Mouse (Mus musculus): ENCODE results near the gene Oaf. TPM values are rescaled to one million over a fixed set of nuclear protein-coding genes. Genes with fewer than 3 reads are reported as not detected.

Gene Oaf
- total and polyA plus RNA-seq, 2 experiments = 237 to 243 TPM

DNA sequence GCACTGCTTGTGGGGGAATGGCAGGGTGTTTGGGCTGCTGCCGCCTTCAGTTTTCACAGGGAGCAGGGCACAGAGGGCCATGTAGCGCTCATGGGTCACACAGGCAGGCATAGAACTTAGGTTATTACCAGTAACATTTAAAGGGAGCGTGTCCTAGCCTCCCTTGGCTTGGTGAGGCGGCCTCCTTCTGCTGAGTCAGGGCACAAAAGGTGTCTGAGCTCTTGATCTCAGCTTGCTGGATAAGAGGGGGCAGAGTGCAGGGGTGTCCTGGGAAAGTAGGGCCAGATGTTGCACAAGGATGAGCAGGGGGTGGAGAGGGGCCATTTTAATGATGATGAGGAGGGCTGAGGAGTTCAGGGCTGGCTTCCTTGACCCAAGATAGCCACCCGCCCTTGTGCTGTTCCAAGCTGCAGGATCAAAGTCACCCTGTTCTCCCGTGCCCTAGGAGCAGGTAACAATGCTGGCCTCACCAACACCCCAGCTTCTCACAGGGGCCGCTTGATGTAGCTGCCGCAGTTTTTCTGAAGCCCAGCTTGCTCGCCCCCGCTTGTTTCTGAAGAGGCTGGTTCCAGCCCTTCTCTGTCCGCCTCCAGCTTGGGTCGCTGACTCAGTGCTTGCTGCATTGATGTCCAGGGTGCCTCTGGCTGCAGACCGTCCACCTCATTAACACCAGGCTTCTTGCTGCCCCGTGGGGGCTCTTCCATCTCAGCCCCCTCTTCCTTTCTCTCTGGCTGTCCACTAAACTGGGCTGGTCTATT is 32.2 kb upstream of the Oaf start:
- no peak for DNase-seq (ENCODE audit: extremely low read depth, low read depth, low spot score)
- WGBS = 84% methylated on average over 14 of the region's 14 CpGs
- no peaks in the 10 kb centered on the region for H3K79me2 ChIP-seq (ENCODE audit: control insufficient read depth, insufficient read depth, low read length)
- H3K27me3 ChIP-seq (ENCODE audit: control insufficient read depth, insufficient read depth, low read length) = no peaks in the 10 kb centered on the region
- H3K27ac ChIP-seq (replicated peaks; ENCODE audit: insufficient read depth, low read depth, low read length) = no peak overlapping the region
- peaks cover 2% of the 10 kb centered on the region for H3K4me1 ChIP-seq (ENCODE audit: control insufficient read depth, insufficient read depth, low read length)
- no peak overlapping the region for H3K9ac ChIP-seq (ENCODE audit: low read depth, low read length)
- TF ChIP-seq POLR2A (IDR thresholded peaks at IDR 0.05; ENCODE audit: extremely low read depth, insufficient read depth, low read length) = no peak
- no peak for TF ChIP-seq CTCF (IDR thresholded peaks at IDR 0.05; ENCODE audit: low read depth, low read length)
- no peaks in the 10 kb centered on the region for H3K36me3 ChIP-seq (ENCODE audit: control insufficient read depth, insufficient read depth, low read length)
- H3K4me3 ChIP-seq (ENCODE audit: insufficient read depth, low read depth, low read length) = no peak overlapping the region

DNA sequence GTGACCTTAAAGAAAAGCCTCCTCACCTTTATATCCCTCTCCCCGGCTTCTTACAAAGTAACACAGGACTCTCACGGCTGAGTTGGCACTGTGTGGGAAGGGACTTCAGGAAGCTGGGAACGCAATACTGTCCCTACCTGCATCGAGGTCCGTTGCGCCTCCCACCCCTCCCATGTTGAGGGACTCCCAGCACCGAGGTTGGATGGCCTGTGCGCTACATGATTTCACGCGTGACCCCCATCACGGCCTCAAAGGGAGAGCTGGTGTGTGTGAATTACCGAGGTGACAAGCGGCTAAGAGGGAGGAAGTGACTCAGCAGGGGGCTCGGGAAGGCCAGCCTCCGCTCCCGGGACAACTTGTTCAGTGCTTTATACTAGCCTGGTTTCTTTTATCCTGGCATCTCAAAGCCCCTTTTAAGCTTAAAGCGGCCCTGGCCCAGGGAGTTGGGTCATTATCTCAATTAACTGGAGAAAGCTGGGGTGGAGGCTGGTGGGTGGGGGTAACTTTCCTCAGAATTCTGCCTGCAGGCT is 31.1 kb upstream of the Oaf start:
- no peaks in the 10 kb centered on the region for H3K79me2 ChIP-seq (ENCODE audit: control insufficient read depth, insufficient read depth, low read length)
- no peaks in the 10 kb centered on the region for H3K36me3 ChIP-seq (ENCODE audit: control insufficient read depth, insufficient read depth, low read length)
- H3K4me1 ChIP-seq (ENCODE audit: control insufficient read depth, insufficient read depth, low read length) = peaks cover 3% of the 10 kb centered on the region
- no peak overlapping the region for H3K9ac ChIP-seq (ENCODE audit: low read depth, low read length)
- 39% methylated on average over 17 of the region's 17 CpGs for WGBS
- no peak overlapping the region for H3K4me3 ChIP-seq (ENCODE audit: insufficient read depth, low read depth, low read length)
- no peak for DNase-seq (ENCODE audit: extremely low read depth, low read depth, low spot score)
- H3K27me3 ChIP-seq (ENCODE audit: control insufficient read depth, insufficient read depth, low read length) = no peaks in the 10 kb centered on the region
- no peak for TF ChIP-seq POLR2A (IDR thresholded peaks at IDR 0.05; ENCODE audit: extremely low read depth, insufficient read depth, low read length)
- TF ChIP-seq CTCF (IDR thresholded peaks at IDR 0.05; ENCODE audit: low read depth, low read length) = no peak
- no peak overlapping the region; the same call in 1 of the 2 replicates for H3K27ac ChIP-seq (replicated peaks; ENCODE audit: insufficient read depth, low read depth, low read length)

DNA sequence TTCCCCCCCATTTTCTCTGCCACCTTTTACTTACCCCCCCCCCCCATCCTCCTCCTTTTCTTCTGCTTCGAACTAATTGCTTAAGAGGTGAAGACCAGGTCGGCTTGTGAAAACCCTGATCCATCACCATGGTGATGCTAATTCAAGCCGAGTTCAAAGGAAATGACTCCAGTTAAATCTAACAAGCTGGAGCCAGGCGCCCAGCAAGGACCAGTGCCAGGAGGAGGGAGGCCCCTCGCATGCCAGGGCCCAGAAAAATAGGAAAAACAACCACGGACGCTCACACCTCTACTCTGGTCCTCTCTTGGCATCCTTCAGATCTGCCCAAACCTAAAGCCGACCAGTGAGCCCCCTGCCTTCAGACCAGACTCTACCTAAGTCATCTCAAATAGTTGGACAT is 29.5 kb upstream of the Oaf start:
- TF ChIP-seq CTCF (IDR thresholded peaks at IDR 0.05; ENCODE audit: low read depth, low read length) = no peak
- no peak for TF ChIP-seq POLR2A (IDR thresholded peaks at IDR 0.05; ENCODE audit: extremely low read depth, insufficient read depth, low read length)
- 56% methylated on average over 8 of the region's 8 CpGs for WGBS
- Histone ChIP-seq H3K27ac (replicated peaks; ENCODE audit: insufficient read depth, low read depth, low read length) (no peak overlapping the region), H3K79me2 (ENCODE audit: control insufficient read depth, insufficient read depth, low read length) (no peaks in the 10 kb centered on the region), H3K4me1 (ENCODE audit: control insufficient read depth, insufficient read depth, low read length) (peaks cover 9% of the 10 kb centered on the region), H3K36me3 (ENCODE audit: control insufficient read depth, insufficient read depth, low read length) (no peaks in the 10 kb centered on the region), H3K4me3 (ENCODE audit: insufficient read depth, low read depth, low read length) (no peak overlapping the region), H3K27me3 (ENCODE audit: control insufficient read depth, insufficient read depth, low read length) (no peaks in the 10 kb centered on the region), H3K9ac (ENCODE audit: low read depth, low read length) (no peak overlapping the region)
- DNase-seq (ENCODE audit: extremely low read depth, low read depth, low spot score) = no peak

DNA sequence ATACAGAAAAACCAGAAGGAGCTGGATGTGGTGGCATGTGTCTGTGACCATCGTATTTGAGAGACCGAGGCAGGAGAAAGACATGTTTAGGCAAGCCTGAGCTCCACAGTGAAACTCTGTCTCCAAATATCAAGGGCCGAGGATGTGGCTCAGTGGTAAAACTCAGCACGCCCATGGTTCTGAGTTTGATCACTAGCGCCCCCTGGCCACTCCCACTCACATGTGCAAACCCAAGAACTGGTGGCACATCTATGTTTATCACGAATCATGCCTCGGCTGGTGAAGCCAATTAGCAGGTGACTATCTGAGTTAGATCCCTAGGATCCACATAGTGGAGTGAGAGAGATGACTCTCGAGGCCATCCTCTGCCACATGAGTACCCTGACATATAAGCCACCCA is 27.6 kb upstream of the Oaf start:
- Histone ChIP-seq H3K27ac (replicated peaks; ENCODE audit: insufficient read depth, low read depth, low read length) (no peak overlapping the region), H3K27me3 (ENCODE audit: control insufficient read depth, insufficient read depth, low read length) (no peaks in the 10 kb centered on the region), H3K79me2 (ENCODE audit: control insufficient read depth, insufficient read depth, low read length) (no peaks in the 10 kb centered on the region), H3K4me3 (ENCODE audit: insufficient read depth, low read depth, low read length) (no peak overlapping the region), H3K36me3 (ENCODE audit: control insufficient read depth, insufficient read depth, low read length) (no peaks in the 10 kb centered on the region), H3K4me1 (ENCODE audit: control insufficient read depth, insufficient read depth, low read length) (peaks cover 20% of the 10 kb centered on the region), H3K9ac (ENCODE audit: low read depth, low read length) (no peak overlapping the region)
- peak; percentile 56 for DNase-seq (ENCODE audit: extremely low read depth, low read depth, low spot score)
- no peak for TF ChIP-seq POLR2A (IDR thresholded peaks at IDR 0.05; ENCODE audit: extremely low read depth, insufficient read depth, low read length)
- TF ChIP-seq CTCF (IDR thresholded peaks at IDR 0.05; ENCODE audit: low read depth, low read length) = peak; percentile 71
- WGBS = 49% methylated on average over 8 of the region's 8 CpGs

DNA sequence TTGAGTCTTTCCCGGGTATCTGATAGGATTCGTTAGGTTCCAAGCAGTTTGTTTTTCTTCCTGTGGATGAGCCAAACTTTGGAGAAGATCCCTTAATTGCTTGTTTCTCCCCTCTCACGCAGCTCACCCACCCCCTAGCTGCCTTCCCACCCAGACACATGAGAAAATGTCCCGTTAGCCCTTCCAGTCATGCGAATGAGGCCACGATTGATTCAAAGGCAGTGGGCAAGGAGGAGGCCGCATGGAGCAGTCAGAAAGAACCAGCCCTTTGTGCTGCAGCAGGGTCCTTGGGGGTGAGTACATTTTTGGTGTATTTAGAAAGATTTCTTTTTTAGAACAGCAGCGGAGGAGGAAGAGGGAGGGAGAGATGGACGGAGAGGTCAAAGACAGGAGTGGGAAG is 25.5 kb upstream of the Oaf start:
- Histone ChIP-seq H3K36me3 (ENCODE audit: control insufficient read depth, insufficient read depth, low read length) (no peaks in the 10 kb centered on the region), H3K4me3 (ENCODE audit: insufficient read depth, low read depth, low read length) (no peak overlapping the region), H3K27ac (replicated peaks; ENCODE audit: insufficient read depth, low read depth, low read length) (peak overlapping the region; percentile 99), H3K27me3 (ENCODE audit: control insufficient read depth, insufficient read depth, low read length) (no peaks in the 10 kb centered on the region), H3K9ac (ENCODE audit: low read depth, low read length) (no peak overlapping the region), H3K4me1 (ENCODE audit: control insufficient read depth, insufficient read depth, low read length) (peaks cover 33% of the 10 kb centered on the region), H3K79me2 (ENCODE audit: control insufficient read depth, insufficient read depth, low read length) (no peaks in the 10 kb centered on the region; the same call in 1 of the 2 replicates)
- no peak for DNase-seq (ENCODE audit: extremely low read depth, low read depth, low spot score)
- 52% methylated on average over 9 of the region's 9 CpGs for WGBS
- no peak for TF ChIP-seq CTCF (IDR thresholded peaks at IDR 0.05; ENCODE audit: low read depth, low read length)

DNA sequence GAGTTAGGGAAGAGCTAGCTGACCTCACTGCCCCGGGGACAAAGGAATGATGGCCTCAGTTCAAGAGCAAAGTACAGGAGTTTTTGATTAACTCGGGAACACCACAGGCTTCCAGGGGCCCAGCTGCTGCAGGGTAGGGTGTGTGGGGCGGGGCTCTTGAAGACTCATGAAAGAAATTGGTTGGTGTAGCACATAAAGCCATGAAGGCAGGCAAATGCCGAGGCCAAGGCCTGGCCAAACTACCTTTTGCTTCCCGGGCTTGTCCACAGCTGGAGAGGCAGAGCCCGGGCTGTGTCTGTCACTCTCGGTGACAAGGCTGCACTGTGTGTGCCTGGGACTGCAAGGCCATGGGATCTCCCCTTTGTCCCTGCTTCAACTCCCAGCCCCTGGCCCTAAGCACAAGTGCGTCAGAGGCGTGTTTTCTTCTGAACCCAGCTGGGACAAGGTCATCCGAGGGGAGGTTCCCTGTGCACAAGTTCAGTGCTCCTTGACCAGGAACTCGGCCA is 24.3 kb upstream of the Oaf start:
- WGBS = 11% methylated on average over 11 of the region's 11 CpGs
- H3K4me1 ChIP-seq (ENCODE audit: control insufficient read depth, insufficient read depth, low read length) = peaks cover 40% of the 10 kb centered on the region
- no peaks in the 10 kb centered on the region; the same call in 1 of the 2 replicates for H3K79me2 ChIP-seq (ENCODE audit: control insufficient read depth, insufficient read depth, low read length)
- no peaks in the 10 kb centered on the region for H3K27me3 ChIP-seq (ENCODE audit: control insufficient read depth, insufficient read depth, low read length)
- DNase-seq (ENCODE audit: extremely low read depth, low read depth, low spot score) = peak; percentile 99
- TF ChIP-seq POLR2A (IDR thresholded peaks at IDR 0.05; ENCODE audit: extremely low read depth, insufficient read depth, low read length) (peak; percentile 47; the same call in 1 of the 2 replicates), CTCF (IDR thresholded peaks at IDR 0.05; ENCODE audit: low read depth, low read length) (no peak)
- peak overlapping the region; percentile 99 for H3K27ac ChIP-seq (replicated peaks; ENCODE audit: insufficient read depth, low read depth, low read length)
- peak overlapping the region; percentile 75 for H3K9ac ChIP-seq (ENCODE audit: low read depth, low read length)
- peak overlapping the region; percentile 18; the same call in 1 of the 2 replicates for H3K4me3 ChIP-seq (ENCODE audit: insufficient read depth, low read depth, low read length)
- no peaks in the 10 kb centered on the region for H3K36me3 ChIP-seq (ENCODE audit: control insufficient read depth, insufficient read depth, low read length)

Measured in liver, adult 2 months (tissue).